Mouse (Mus musculus) thymus, postnatal 10 days (tissue): ENCODE data around the gene Scrn1.

Experiments
- DNase-seq, 2 experiments: peaks; one replicate each; pipeline ENCODE4 v3.0.0; 2021; ENCODE audit warnings: low spot score in 2 of 2

The Scrn1 gene

DNA sequence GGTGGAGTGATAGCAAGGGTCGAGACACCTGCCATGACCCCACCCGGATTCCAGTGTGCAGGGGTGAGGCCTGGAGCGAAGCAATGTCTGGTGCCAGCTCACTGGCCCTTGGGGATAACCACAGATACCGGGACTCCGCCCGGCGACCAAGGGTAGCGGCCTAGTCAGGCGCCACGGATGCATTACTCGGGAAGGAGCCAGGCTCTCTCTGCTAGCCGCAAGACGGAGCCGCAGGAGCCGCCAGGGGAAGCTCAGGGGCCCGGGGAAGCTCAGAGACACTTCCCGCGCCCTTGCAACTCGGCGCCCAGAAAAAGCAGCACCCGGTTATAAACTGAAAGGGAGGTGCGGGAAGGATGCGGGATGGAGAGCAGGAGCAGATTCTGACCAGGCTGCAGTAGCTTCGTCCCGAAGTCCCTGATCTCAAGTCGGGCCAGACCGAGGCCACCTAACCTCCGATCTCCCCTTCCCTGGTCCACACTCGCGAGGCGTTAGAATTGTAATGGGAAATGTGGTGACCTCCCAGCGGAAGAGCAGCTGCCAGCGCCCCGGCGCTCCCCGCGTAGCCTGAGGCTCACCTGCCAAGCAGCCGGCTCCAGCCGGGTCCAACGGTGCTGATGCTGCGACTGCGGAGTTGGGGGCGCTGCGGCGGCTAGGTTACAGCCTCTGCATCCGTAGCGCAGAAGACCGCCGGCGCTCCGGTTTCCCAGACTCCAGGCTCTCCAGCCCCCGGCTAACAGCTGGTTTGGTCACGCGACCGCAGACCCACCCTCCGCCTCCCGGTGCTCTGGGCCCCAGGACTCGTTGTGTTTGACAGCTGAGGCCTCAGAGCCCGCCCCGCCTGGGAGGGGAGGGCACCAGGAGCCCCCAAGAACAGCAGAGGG lies at the start of gene Scrn1:
Gene Scrn1, minus strand, starts transcription at position 825 of the 881 bp plus-strand sequence.
- DNase-seq, result peak; percentile 19 to 40

DNA sequence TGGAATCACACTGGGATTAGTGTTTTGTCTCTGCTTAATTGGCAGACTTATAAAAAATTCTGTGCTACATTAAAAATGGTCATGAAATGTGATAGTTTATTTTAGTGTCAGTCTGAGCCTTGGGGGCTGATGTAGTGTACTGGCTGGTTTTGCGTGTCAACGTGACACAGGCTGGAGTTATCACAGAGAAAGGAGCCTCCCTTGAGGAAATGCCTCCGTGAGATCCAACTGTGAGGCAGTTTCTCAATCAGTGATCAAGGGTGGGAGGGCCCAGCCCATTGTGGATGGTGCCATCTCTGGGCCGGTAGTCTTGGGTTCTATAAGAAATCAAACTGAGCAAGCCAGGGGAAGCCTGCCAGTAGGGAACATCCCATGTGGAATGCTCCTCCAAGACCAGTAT lies 40.0 kb upstream of the Scrn1 start:
- DNase-seq, result no peak

DNA sequence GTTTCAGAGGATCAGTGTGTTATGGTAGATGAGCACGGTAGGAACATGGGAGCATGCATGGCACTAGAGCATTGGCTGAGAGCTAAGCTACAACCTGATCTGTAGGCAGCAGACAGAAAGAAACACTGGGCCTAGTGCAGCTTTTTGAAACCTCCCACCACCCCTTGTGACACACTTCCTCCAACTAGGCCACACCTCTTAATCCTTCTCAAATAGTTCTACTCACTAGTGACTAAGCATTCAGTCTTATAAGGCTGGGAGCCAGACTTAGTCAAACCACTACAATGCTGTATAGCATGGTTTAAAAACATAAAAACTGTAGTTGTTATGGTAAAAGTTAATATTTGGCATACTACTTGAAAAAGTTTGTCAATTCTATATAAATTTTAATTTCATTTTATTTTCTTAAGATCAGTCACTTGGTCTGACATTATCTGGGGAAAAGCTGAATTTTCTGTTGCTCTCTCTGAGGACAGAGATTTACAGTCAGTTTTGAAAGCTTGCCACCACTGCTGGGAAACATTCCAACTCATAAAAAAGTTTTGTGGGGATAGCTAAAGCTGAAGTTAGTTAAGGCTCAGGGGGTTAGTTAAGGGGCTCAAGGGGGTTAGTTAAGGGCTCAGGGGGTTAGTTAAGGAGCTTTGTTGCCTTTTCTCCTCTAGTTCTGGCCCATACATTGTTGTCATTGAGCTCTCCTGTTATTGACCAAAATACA lies 37.9 kb upstream of the Scrn1 start:
- DNase-seq, result no peak

DNA sequence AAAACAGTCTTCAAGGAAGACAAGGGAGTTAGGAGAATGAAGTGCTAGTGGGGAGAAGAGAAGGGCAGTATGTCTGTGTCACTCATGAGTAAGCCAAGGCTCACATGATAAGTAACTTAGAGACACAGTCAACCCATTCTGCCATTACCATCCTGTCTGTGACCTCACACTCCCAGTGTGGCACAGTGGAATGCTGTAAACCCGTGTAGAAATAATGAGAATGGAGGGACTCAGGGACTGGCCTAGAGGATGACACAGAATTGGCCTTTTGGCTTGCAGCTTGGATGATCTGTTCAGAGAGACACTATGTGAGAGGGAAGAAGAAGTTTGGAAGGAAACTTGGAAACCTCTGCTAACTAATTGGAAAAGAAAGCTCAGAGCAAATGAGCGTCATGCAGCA lies 36.6 kb upstream of the Scrn1 start:
- DNase-seq, result no peak

DNA sequence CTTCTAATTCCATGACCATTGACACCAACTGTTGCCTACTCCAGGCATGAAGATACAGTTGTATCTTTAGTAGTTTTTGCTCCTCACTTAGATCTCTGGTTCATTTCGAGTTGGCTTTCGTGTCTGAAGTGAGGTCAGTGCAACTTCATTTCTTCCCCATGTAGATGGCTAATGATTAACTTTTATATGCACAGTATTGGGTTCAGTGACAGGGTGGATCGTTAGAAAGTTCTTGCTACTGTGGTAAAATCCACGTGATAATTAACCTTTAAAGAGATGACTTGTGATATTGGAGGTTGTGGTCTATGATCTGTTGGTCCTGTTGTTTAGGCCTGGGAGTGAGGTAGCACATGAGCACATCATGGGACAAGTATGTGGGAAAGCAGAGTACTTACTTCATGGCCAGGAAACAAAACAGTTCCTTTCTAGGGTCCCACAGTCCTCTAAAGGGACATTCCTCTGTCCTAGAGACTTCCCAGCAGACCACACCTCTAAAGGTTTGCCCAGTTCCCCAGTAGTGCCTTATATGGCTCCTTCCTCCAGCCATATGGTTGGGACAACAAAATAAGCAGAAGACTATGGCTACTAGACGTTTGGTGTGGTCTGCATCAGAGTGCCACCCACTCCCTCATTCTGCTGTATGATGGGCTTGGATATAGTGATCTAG lies 34.5 kb upstream of the Scrn1 start:
- DNase-seq, result no peak

DNA sequence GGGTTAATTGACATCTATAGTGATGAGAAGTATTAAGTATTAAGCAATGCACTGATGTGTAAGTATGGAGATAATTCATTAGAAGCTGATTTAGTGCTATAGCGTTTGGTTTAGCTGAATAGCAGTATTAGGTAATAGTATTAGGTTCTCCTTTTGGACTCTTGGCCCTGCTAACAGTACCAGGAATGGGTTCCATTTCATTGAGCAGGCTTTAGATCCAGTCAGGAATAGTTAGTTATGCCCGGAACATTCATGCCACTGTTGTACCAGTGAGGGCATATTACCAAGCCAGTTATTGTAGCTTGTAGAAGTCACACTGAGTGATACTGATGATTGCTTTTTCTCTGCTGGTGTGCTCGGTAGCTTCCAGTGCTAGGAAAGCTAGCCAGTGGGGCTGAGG lies 31.4 kb upstream of the Scrn1 start:
- no peak for DNase-seq

DNA sequence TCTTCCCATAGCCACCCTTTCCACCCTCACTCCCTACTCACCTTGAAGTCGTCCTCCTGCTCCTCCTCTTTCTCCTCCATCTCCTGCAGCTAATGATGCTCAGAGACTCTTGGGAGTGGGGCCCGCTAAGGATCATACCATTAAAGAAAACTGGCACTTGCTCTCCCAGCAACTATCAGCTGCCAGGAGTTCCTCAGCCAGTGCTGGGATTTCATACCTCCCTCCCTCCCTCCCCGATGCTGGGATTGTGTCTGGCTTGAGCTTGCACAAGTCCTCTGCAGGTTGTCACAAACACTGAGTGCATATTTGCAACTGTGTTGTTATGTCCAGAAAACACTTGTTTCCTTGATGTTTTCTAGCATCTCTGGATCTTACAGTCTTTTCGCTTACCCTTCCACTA lies 30.9 kb upstream of the Scrn1 start, which contains the start of gene Fkbp14:
Gene Fkbp14, minus strand, starts transcription at position 101 of the 400 bp plus-strand sequence.
- DNase-seq, result no peak

DNA sequence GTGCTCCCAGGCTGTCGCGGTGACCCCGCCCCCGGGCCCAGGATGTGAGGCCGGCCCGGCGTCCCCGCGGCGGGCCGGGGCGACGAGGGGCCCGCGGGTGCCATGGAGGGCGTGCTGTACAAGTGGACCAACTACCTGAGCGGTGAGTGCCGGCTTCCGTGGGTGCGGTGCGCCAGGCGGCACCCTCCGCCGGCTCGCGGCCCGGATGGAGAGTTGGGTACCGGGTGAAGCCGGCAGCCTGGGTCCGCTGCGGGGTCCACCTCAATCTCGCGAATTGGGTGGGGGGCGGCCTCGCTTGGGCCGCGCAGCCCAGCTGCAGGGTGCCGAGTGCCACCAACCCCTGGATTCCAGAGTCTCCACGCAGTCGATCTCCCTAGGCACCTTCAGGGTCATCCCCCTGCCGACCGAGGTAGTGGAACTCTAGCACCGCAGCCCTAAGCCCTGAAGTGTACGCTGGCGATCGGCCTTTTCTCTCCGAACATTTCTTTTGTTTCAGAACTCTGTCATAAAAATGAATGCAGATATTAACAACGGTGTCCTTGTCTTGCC lies 29.1 kb upstream of the Scrn1 start:
- DNase-seq, result no peak

DNA sequence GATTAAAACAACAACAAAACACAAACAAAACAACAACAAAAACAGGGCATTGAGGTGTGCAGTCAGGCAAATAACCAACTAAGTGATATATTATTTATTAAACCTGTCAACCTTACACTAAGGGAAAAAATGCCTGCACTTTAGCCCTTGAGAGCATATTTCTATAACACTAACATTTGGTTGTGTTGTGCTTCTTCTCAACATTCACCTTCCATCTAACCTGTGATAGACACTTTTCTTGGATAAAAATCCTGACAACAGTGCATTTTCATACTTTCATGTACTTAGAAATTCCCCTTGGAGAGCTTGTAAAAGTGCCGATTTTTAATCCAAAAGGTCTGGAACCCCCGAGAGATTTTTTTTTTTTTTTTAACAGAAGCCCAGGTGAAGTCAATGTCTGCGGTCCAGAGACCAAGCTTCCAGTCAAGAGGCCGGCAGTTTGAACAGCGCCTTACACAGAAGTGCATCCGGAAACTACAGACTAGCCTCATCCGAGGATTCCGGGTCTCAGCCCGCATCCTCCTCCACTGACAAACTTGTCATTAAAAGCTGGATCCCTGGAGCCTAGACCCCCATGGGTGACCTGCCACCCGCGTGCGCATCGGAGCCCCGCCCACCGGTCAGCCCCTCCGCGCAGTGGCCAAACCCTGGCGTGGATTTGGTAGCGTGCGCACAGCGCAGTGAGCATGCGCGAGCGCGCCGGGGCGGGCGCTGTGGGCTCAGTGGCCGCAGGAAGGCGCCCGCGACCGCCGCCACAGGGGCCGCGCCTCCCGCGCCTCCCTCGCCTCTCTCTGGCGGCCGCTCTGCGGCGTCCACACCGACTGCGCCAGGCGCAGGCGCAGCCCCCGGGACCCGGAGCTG lies 28.4 kb upstream of the Scrn1 start, which contains the start of gene Plekha8:
Gene Plekha8, plus strand, starts transcription at position 643 of the 861 bp plus-strand sequence.
- peak; percentile 72 to 81 for DNase-seq

DNA sequence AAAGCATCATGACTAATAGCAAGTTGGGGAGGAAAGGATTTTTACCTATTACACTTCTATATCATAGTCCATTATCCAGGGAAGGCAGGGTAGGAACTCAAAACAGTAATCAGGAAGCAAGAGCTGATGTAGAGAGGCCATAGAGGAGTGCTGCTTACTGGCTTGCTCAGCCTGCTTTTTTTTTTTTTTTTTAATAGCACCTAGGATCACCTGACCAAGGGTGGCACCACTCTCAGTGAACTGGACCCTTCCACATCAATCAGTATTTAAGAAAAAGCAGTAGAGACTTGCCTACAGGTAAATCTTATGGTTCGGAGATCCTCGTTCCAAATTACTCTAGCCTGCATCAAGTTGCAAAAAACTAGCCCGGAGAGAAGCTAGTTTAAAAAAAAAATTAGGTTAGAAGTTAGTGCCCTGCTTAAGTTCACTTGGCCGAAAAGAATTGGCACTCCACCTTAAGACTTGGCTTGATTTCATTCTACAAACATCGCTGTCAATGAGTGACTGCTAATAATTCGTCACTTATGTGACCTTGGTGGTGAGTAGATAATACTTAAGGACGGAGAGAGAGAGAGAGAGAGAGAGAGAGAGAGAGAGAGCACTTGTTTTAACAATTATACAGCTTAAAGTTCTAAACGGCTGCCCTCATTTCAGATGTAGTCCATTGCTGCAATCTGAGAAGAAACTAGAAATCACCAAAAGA lies 27.6 kb upstream of the Scrn1 start:
- no peak for DNase-seq

DNA sequence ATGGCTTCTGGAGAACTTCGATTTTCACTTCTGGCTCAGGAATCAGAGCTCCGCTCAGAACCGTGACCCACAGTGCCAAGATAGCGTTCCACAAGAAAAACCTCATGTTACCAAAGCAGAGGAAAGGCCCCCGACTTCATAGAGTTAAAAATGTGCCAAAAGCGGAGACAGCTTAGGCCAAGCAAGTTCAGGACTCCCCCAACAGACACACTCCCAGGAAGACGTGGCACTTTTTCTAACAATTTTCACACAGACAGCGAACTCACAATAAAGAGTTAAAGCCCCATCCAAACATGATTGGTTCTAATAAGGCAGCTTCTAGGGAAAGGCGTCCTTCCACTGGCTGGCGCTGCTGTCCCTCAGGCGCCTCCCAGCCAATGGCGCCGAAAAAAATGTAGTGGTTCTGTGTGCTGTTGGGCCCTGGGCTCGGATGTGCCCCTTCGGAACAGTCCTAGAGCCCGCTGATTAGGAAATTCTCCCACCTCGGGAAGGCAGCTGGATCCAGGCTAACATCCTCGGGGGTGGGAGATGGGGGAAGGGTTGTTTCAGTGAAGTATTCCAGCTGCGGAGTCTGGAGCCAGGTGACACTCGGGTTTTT lies 26.7 kb upstream of the Scrn1 start:
- peak; percentile 59 to 60 for DNase-seq

DNA sequence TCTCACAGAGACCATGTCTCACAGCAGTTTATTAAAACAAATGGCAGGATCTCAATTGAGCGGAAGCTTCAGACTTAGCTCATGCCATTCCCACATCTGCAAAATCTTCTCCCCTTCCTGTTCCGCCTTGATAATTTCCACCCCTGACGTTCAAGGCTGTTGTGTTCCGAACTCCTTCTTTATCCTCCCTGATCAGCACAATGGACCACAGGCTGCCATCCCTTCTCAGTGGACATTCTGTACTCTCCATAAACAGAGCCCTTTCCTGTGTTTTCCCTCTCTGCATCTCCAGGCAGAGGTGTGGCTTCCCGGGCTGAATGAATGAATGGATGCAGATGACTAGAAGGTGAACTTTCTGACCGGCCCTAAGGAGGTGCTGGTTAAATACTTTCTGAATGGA lies 25.5 kb upstream of the Scrn1 start:
- DNase-seq, result no peak

DNA sequence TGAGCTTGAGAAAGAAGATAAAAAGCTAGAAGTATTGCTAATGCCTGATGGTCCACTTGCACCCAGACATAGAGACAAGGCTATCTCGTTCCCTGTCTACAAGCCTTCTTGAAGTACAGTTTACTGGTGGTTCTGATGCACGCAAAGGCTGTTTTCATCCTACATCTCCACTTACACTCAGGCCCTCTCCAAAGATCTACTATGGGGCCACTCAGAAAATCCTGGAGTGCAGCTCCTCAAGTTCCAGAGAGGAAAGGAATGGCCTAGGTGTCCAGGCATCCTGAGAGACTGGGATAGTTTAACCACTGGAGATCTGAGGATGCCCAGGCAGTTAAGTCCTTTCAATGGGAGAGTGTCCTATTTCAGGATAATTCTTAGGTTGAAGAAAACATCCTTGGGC lies 24.4 kb upstream of the Scrn1 start:
- DNase-seq, result no peak

DNA sequence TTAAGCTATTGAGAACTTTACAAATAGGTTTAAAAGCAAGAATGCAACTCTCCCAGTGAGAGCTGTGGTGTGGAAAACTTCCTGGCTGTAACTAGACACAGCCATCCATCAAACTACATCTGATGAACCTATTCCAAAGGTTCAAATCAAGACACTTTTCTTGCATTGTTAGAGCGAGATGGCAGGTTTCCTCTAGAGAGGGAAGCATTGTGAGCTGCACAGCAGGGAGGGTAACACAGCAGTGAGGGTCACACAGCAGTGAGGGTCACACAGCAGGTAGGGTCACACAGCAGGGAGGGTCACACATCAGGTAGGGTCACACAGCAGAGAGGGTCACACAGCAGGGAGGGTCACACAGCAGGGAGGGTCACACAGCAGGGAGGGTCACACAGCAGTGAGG lies 21.9 kb upstream of the Scrn1 start:
- DNase-seq, result no peak

DNA sequence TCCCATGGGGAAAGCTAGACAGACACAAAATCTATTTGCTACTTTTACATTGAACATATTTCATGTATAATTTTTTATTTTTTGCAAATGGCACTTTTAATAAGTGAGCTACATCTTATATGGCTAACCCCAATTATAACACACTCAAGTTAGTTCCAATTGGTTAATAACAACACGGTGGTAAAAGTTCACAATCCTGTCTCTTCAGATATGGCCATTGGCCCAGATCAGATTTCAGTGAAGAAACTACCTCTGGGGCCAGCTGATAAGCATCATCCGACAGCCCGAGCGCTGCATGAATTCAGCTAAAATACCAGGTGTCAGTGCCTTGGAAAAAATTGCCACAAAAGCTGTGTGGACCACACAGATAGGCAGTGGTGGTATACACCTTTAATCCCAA lies 21.4 kb upstream of the Scrn1 start:
- no peak for DNase-seq

DNA sequence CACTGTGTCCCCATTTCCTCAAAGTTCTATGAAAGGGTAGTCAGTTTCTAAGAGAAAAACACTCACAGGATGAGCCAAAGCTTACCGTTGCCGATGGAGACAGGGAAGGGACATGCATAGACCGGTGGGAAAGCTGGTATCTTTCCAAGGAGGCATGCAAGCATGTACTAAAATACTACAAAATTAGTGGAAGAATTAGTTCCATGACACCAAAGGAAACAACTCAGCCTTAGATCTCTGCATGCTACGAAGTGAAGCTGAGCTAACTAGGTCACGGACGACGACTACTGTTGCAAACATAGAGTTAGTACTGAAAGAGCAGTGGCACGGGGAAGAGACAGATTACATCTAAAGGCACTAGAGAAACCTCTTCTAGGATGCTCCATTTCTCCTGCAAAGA lies 20.6 kb upstream of the Scrn1 start:
- DNase-seq, result no peak

DNA sequence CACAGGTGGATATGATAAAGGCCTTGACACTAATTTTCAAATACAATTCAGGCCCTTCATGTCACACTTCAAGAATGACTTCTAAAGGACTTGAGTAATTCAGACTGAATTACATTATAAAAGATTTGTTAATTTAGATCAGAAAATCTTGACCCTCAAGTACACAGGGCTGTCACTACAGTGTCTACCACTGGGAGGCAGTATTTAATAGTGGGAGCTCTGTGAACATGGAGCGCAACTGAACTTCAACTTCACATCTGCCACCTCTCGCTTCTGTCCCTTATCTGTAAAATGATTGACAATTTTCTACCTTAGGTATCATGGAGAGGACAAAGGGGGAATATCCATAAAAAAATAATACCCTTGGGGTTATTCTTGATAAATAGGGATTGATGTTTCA lies 19.9 kb upstream of the Scrn1 start:
- DNase-seq, result peak; percentile 28 to 69

DNA sequence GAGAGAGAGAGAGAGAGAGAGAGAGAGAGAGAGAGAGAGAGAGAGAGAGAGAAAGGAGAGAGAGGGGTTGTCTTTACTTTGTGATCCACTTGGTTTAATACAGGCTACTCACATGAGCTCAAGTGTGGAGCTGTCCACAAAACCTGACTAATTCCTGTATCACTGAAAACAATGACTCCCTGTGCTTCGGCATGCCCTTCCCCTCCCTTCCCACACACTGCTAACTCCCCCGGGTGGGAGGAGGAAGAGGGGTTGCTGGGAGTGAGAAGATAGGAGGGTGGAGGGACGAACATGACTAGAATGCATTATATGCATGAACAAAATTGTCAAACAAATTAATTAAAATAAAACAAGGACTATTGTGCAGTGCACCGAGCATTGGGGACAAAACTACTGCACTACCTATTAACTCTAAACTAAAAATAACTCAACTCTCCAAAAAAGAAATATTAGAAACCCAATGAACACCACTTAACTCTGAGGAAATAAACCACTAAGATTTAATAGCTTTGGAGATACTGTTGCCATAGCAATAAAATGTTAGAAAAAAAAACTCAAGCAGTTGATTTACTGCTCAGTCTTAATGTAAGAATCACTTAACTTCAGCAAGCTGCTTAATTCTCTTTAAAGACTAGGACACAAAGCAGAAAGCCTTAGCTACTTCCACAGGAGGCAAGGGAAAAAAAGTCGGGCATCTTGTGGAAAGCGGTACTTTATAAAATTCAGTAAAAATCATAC lies 7.1 kb upstream of the Scrn1 start:
- DNase-seq, result no peak

DNA sequence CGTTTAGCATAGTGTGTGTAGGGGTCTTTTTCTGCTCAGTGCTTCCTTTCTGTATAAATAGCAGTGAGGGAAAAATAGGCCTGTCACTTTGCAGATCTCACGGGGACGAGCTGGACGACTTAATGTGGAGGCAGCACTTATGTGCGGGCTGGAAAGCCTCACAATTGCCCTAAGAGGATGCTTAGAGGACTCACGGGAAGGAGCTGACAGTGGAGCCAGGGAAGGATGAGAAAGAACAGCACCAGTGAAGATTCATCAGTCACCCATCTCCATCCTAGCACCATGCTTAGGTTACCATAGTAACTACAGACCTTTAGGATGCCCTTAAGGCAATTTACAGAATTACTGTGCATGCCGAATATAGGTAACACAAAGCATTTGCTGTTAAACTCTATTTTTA lies 3.5 kb upstream of the Scrn1 start:
- no peak for DNase-seq

DNA sequence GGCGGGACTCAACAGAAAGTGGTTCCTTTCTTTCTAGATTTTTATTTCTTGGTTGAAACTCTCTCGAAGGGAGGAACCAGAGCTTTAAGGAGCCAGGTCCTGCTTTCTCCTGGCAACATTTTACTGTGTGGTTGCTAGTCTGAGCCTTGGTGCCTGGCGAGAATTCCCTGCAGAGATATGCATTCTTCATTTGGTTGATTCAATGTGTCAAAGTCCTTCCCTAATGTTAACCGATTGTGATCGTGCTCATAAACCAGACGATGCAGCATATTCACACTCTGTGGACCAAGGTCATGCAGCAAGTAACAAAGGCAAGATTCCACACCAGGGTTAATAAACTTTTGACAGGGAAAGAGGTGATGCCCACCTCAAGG lies 244 bp upstream of the Scrn1 start:
- no peak for DNase-seq
